20 mouse cellular contexts compared by ENCODE assay signal in the genomic region with DNA sequence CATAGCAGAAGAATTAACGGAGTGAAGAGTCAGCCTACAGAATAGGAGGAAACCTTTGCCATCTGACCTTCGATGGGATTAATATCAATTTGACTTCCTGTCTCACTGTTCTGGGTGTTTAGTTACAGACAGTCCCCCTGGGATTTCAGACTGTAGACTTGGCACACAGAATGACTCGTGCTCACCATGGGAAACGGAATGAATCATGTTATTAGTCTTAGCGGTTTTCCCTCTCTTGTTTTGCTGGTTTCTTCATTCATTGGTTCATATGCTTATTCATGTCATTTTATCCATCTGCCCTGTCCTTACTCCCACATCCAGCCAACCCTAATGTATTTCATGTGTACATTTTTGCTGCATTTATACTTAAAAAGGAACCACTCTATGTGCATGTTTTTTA. TPM values are rescaled to one million over a fixed set of nuclear protein-coding genes. Genes with fewer than 3 reads are reported as not detected.
DNase-seq lines count a peak whose midpoint lies in the region; ATAC-seq and TF ChIP-seq lines count a peak whose summit lies in the region.
"Had no signal": no experiment of that assay in that cellular context is flagged by ENCODE, and none has a peak within 500 bp of the region (broad histone marks: within the 10 kb centered on the region; RNA-seq: fewer than 3 reads in every experiment).

No protein-coding gene starts in this region.

- H3K27me3 ChIP-seq in cerebellum, adult 2 months (ENCODE audit: control insufficient read depth, insufficient read depth, low read length), result no peaks in the 10 kb centered on the region
- H3K27me3 ChIP-seq in C2C12 (ENCODE audit: control insufficient read depth, insufficient read depth, insufficient read length), result no peaks in the 10 kb centered on the region
- H3K27me3 ChIP-seq in liver, embryonic 16.5 days (ENCODE audit: control insufficient read depth, insufficient read depth, low read depth, low read length), result no peaks in the 10 kb centered on the region
- H3K27me3 ChIP-seq: embryonic facial prominence, embryonic 13.5 days; forebrain, embryonic 15.5 days; hindbrain, embryonic 12.5 days; limb, embryonic 12.5 days; neural tube, embryonic 12.5 days had no signal

- TF ChIP-seq POLR2A in cerebellum, adult 2 months (IDR thresholded peaks at IDR 0.05; ENCODE audit: borderline replicate concordance, insufficient read depth, low read length), result no peak

- no peaks in the 10 kb centered on the region for H3K9me3 ChIP-seq in liver, embryonic 16.5 days (replicated peaks; ENCODE audit: control insufficient read depth, low read length)
- H3K9me3 ChIP-seq: embryonic facial prominence, embryonic 13.5 days; forebrain, embryonic 15.5 days; heart, embryonic 13.5 days; hindbrain, embryonic 12.5 days; limb, embryonic 12.5 days; neural tube, embryonic 12.5 days had no signal

- DNase-seq in cerebellum, adult 2 months, result peak; percentile 5 to 42
- no peak for DNase-seq in cerebellum, adult 8-10 months
- DNase-seq in layer of hippocampus, adult 2 months (ENCODE audit: low spot score in 2 of 2), result no peak
- DNase-seq in layer of hippocampus, postnatal 36 days, result no peak
- no peak for DNase-seq in gastrocnemius, adult 18-20 months (ENCODE audit: low spot score)
- DNase-seq: gastrocnemius, postnatal 25 days; lung, postnatal 4 days; thymus, postnatal 25 days had no signal

- no peaks in the 10 kb centered on the region for H3K79me3 ChIP-seq in C2C12 (ENCODE audit: low read depth)

- H3K4me1 ChIP-seq in cerebellum, adult 2 months (ENCODE audit: control insufficient read depth, insufficient read depth, low read length), result peaks cover 43% of the 10 kb centered on the region
- peaks cover 48% of the 10 kb centered on the region for H3K4me1 ChIP-seq in liver, embryonic 16.5 days (ENCODE audit: control insufficient read depth, low read depth, low read length)
- H3K4me1 ChIP-seq: forebrain, embryonic 15.5 days; hindbrain, embryonic 12.5 days had no signal

- H3K4me2 ChIP-seq in liver, embryonic 16.5 days (ENCODE audit: low read depth, low read length), result no peak overlapping the region
- H3K4me2 ChIP-seq: embryonic facial prominence, embryonic 13.5 days; forebrain, embryonic 15.5 days; heart, embryonic 13.5 days; hindbrain, embryonic 12.5 days; limb, embryonic 12.5 days; neural tube, embryonic 12.5 days had no signal

- H3ac ChIP-seq in C2C12 (ENCODE audit: control insufficient read depth, insufficient read length, low read depth), result no peak overlapping the region

- H3K79me2 ChIP-seq in C2C12 (ENCODE audit: control insufficient read depth, insufficient read depth), result no peaks in the 10 kb centered on the region

- H3K36me3 ChIP-seq in C2C12 (ENCODE audit: control insufficient read depth, insufficient read depth), result no peaks in the 10 kb centered on the region
- no peaks in the 10 kb centered on the region; the same call in 1 of the 2 replicates for H3K36me3 ChIP-seq in liver, embryonic 16.5 days (ENCODE audit: control insufficient read depth, insufficient read depth)
- H3K36me3 ChIP-seq: embryonic facial prominence, embryonic 13.5 days; forebrain, embryonic 15.5 days; heart, embryonic 13.5 days; hindbrain, embryonic 12.5 days; limb, embryonic 12.5 days; neural tube, embryonic 12.5 days had no signal

- H3K4me3 ChIP-seq in cerebellum, adult 2 months (replicated peaks; ENCODE audit: insufficient read depth, low read depth, low read length), result no peak overlapping the region
- H3K4me3 ChIP-seq in layer of hippocampus, adult 2 months, result no peak overlapping the region
- H3K4me3 ChIP-seq in C2C12 (ENCODE audit: insufficient read depth, poor library complexity, severe bottlenecking), result no peak overlapping the region
- no peak overlapping the region for H3K4me3 ChIP-seq in liver, embryonic 16.5 days (ENCODE audit: low read depth, low read length)
- H3K4me3 ChIP-seq: embryonic facial prominence, embryonic 13.5 days; forebrain, embryonic 15.5 days; heart, embryonic 13.5 days; hindbrain, embryonic 12.5 days; left cerebral cortex, adult 2 months; limb, embryonic 12.5 days; neural tube, embryonic 12.5 days had no signal

- WGBS in cerebellum, adult 2 months, result 7% methylated on average over 5 of the region's 5 CpGs
- 58% methylated on average over 5 of the region's 5 CpGs for WGBS in liver, embryonic 16.5 days (ENCODE audit: insufficient replicate concordance)

- ATAC-seq in liver, embryonic 16.5 days (ENCODE audit: low read depth), result no peak
- no peak for ATAC-seq in megakaryocyte-erythroid progenitor cell, adult 5-6 weeks (replicated peaks; ENCODE audit: low FRiP score, low TSS enrichment, poor library complexity, severe bottlenecking)
- ATAC-seq: forebrain, embryonic 15.5 days; intestine, postnatal 0 days; midbrain, embryonic 16.5 days had no signal

- H3K9ac ChIP-seq in liver, embryonic 16.5 days (ENCODE audit: low read depth, low read length), result no peak overlapping the region; the same call in 1 of the 2 replicates
- H3K9ac ChIP-seq: embryonic facial prominence, embryonic 13.5 days; forebrain, embryonic 15.5 days; heart, embryonic 13.5 days; hindbrain, embryonic 12.5 days; limb, embryonic 12.5 days; neural tube, embryonic 12.5 days had no signal

- H3K27ac ChIP-seq in cerebellum, adult 2 months (ENCODE audit: insufficient read depth, low read length), result no peak overlapping the region
- H3K27ac ChIP-seq in layer of hippocampus, adult 2 months, result 0 out of 2 replicates have a peak overlapping the region, but pooled peaks have one; percentile 10
- 0 out of 2 replicates have a peak overlapping the region, but pooled peaks have one; percentile 0 for H3K27ac ChIP-seq in liver, embryonic 16.5 days (ENCODE audit: low read length)
- H3K27ac ChIP-seq: embryonic facial prominence, embryonic 13.5 days; forebrain, embryonic 15.5 days; heart, embryonic 13.5 days; hindbrain, embryonic 12.5 days; left cerebral cortex, adult 2 months; limb, embryonic 12.5 days; neural tube, embryonic 12.5 days had no signal

- TF ChIP-seq CTCF in cerebellum, adult 2 months (IDR thresholded peaks at IDR 0.05; ENCODE audit: borderline replicate concordance, insufficient read depth, low read depth, low read length), result no peak
- TF ChIP-seq CTCF in layer of hippocampus, adult 2 months (conservative IDR thresholded peaks at IDR 0.05), result no peak
- TF ChIP-seq CTCF in C2C12 (IDR thresholded peaks at IDR 0.05; ENCODE audit: control insufficient read depth, insufficient read depth, insufficient read length), result no peak

TF ChIP-seq in C2C12, 6 proteins besides CTCF, POLR2A, EP300 and RAD21:
- TF ChIP-seq FOSL1 (IDR thresholded peaks at IDR 0.05; ENCODE audit: insufficient read depth, low read length, poor library complexity, severe bottlenecking) (peak; percentile 40), MYOG (IDR thresholded peaks at IDR 0.05; ENCODE audit: control insufficient read depth, extremely low read depth, insufficient read length) (no peak), USF1 (IDR thresholded peaks at IDR 0.05; ENCODE audit: low read depth) (no peak), MAX (IDR thresholded peaks at IDR 0.05) (peak; percentile 78), MYOD1 (IDR thresholded peaks at IDR 0.05; ENCODE audit: control insufficient read depth, insufficient read length, low read depth) (peak; percentile 28), CEBPB (IDR thresholded peaks at IDR 0.05; ENCODE audit: low read depth) (no peak)

RNA-seq across cellular contexts. Expression of a gene that starts 14.3 kb away (rescaled TPM):
- polyA plus RNA-seq in cerebellum, adult 2 months (2012; rRNA removed), result 79.7 and 80.4 TPM in 2 replicates
- 10 to 100 TPM; 85.8 to 91.6 TPM for total RNA-seq in layer of hippocampus, adult 2 months (2021)
- 100 to 1,000 TPM in 1 of 2 experiments, 10 to 100 TPM in 1; 95.3 to 103 TPM for total RNA-seq in layer of hippocampus, postnatal 36 days (2021)
- polyA plus RNA-seq in C2C12 (2012; fragmentation: generic; extraction: Trizol), result 59.2 TPM
- polyA plus RNA-seq in liver, embryonic 16.5 days (2015; fragmentation: Nextera tagmentation; extraction: Ambion mirVana), result 58.6 and 58.9 TPM in 2 replicates
- total RNA-seq in megakaryocyte-erythroid progenitor cell, adult 5-6 weeks (2014; fragmentation: Nextera tagmentation), result 35.8 and 41.4 TPM in 2 replicates
- total RNA-seq in megakaryocyte-erythroid progenitor cell, adult 5-6 weeks (2017), result 43.9 and 65.4 TPM in 2 replicates
- 1 to 10 TPM in 1 of 2 experiments, under 1 TPM in 1; 0.98 to 2.3 TPM for total RNA-seq in gastrocnemius, adult 18-20 months (2021)

RNA-seq across cellular contexts. Expression of a gene that starts 40.8 kb away (rescaled TPM):
- polyA plus RNA-seq in cerebellum, adult 2 months (2012; rRNA removed), result 17.1 and 18.1 TPM in 2 replicates
- 10 to 100 TPM; 32.7 to 37.0 TPM for total RNA-seq in layer of hippocampus, adult 2 months (2021)
- 10 to 100 TPM; 38.0 to 42.0 TPM for total RNA-seq in layer of hippocampus, postnatal 36 days (2021)
- 6.0 TPM for polyA plus RNA-seq in C2C12 (2012; fragmentation: generic; extraction: Trizol)
- 7.3 and 7.7 TPM in 2 replicates for polyA plus RNA-seq in liver, embryonic 16.5 days (2015; fragmentation: Nextera tagmentation; extraction: Ambion mirVana)
- total RNA-seq in megakaryocyte-erythroid progenitor cell, adult 5-6 weeks (2014; fragmentation: Nextera tagmentation), result 20.6 and 23.5 TPM in 2 replicates
- 21.6 and 27.2 TPM in 2 replicates for total RNA-seq in megakaryocyte-erythroid progenitor cell, adult 5-6 weeks (2017)
- total RNA-seq in gastrocnemius, adult 18-20 months (2021), result 1 to 10 TPM; 7.6 to 9.0 TPM

Comparison
In these comparisons a context has a peak if more than half of its experiments do, and no peak if none do; other contexts are left out.
1. DNase-seq: peak in cerebellum, adult 2 months (2 of 2); none in cerebellum, adult 8-10 months (single experiment), layer of hippocampus, adult 2 months (0 of 2), layer of hippocampus, postnatal 36 days (0 of 2) and gastrocnemius, adult 18-20 months (single experiment).
2. RNA of a gene that starts 14.3 kb away (total RNA-seq): 95.3 to 103 TPM in layer of hippocampus, postnatal 36 days, 85.8 to 91.6 TPM in layer of hippocampus, adult 2 months and 35.8 to 65.4 TPM in megakaryocyte-erythroid progenitor cell, adult 5-6 weeks; 0.98 to 2.3 TPM in gastrocnemius, adult 18-20 months; every median in the first group is over 10 times any median in the second.